Mouse (Mus musculus) forebrain, embryonic 13.5 days (tissue): ENCODE data around the gene Gm20806. TPM values are rescaled to one million over a fixed set of nuclear protein-coding genes. Genes with fewer than 3 reads are reported as not detected.
"Not testable (repeated sequence)": the region's sequence is repeated elsewhere in the genome, so short reads cannot be mapped to it uniquely, and the experiment has no call there.

Source experiments
- ATAC-seq: fragments of 200-750 bp; cut with Nextera tagmentation; 2 replicates; pipeline ENCODE4 v1.8.0; 2017
- H3K27ac ChIP-seq: fragments of 300-500 bp; sonication (generic); 2 replicates; pipeline ENCODE4 v1.5.1; 2015; ENCODE audit warnings: inconsistent platforms, mild to moderate bottlenecking, moderate library complexity
- H3K27me3 ChIP-seq: fragments of 300-500 bp; sonication (generic); 2 replicates; pipeline ENCODE4 v1.6.1; 2015; ENCODE audit warnings: mild to moderate bottlenecking, inconsistent platforms
- H3K36me3 ChIP-seq: fragments of 300-500 bp; sonication (generic); 2 replicates; pipeline ENCODE4 v1.6.1; 2015; ENCODE audit warnings: mild to moderate bottlenecking, inconsistent platforms; ENCODE audit not compliant: poor library complexity, severe bottlenecking
- H3K4me1 ChIP-seq: fragments of 300-500 bp; sonication (generic); 2 replicates; pipeline ENCODE4 v1.6.1; 2015; ENCODE audit warnings: inconsistent platforms
- H3K4me2 ChIP-seq: fragments of 300-500 bp; sonication (generic); 2 replicates; pipeline ENCODE4 v1.6.1; 2015; ENCODE audit warnings: inconsistent platforms, mild to moderate bottlenecking, moderate library complexity
- H3K4me3 ChIP-seq: fragments of 300-500 bp; sonication (generic); 2 replicates; pipeline ENCODE4 v1.5.1; 2015; ENCODE audit warnings: mild to moderate bottlenecking, inconsistent platforms
- H3K9ac ChIP-seq: fragments of 300-500 bp; sonication (generic); 2 replicates; pipeline ENCODE4 v1.6.1; 2015; ENCODE audit warnings: mild to moderate bottlenecking, inconsistent platforms
- H3K9me3 ChIP-seq: fragments of 300-500 bp; sonication (generic); replicated peaks from 2 replicates; pipeline ENCODE4 v1.6.1; 2016; ENCODE audit warnings: inconsistent platforms
- WGBS: fragments of 180-500 bp; shearing (Covaris S2); methylation state at CpG from one replicate; pipeline ENCODE4 v1.1.7; 2015; 5-methylcytosine and 5-hydroxymethylcytosine counted together
- polyA plus RNA-seq: library from polyadenylated mRNA; unstranded; fragments of >200 nt; fragmentation: Nextera tagmentation; extraction: Ambion mirVana; gene quantifications from 2 replicates; pipeline ENCODE4 v1.2.1, GENCODE M21; 2015

Gene Gm20806
- polyA plus RNA-seq: not detected in 2 replicates

DNA sequence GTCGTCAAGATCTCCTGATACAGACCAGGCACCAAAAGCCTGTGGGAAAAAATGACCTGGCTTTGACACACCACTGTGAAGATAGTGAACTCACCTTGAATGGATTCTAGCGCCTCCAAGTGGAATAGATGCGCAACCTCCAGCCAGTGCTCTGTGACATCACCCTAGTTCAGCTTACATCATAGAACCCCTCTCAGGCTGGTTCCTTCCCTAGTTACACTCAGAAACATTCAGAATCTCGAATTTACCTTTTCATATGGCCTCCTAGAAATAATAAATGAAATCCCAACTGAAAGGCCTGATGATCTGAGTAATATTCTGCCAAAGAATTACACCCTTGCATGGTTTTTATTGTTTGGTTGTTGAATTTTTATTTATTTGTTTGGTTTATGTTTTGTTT lies at the start of gene Gm20806:
Gm20806 (minus strand) TSS at position 101 of the 400 bp plus-strand sequence.
- not testable (repeated sequence) for H3K4me2 ChIP-seq, H3K4me1 ChIP-seq, H3K9ac ChIP-seq, H3K27ac ChIP-seq, ATAC-seq, H3K4me3 ChIP-seq, H3K9me3 ChIP-seq, H3K36me3 ChIP-seq, H3K27me3 ChIP-seq
- no CpG with 5 or more reads among the region's 4 CpGs for WGBS
